Mouse (Mus musculus) liver, embryonic 15.5 days (tissue): ENCODE data around the gene Shc1. TPM values are rescaled to one million over a fixed set of nuclear protein-coding genes. Genes with fewer than 3 reads are reported as not detected.

Experiments
- ATAC-seq: fragments of 200-750 bp; cut with Nextera tagmentation; 2 replicates; pipeline ENCODE4 v1.8.0; 2017; ENCODE audit warnings: moderate number of reproducible peaks, mild to moderate bottlenecking, moderate library complexity; ENCODE audit not compliant: insufficient read depth
- H3K27ac ChIP-seq: fragments of 300-500 bp; sonication (generic); replicated peaks from 2 replicates; pipeline ENCODE4 v1.5.1; 2015; ENCODE audit warnings: mild to moderate bottlenecking, inconsistent platforms
- H3K27me3 ChIP-seq: fragments of 300-500 bp; sonication (generic); 2 replicates; pipeline ENCODE4 v1.6.1; 2015; ENCODE audit warnings: mild to moderate bottlenecking, inconsistent platforms
- H3K36me3 ChIP-seq: fragments of 300-500 bp; sonication (generic); replicated peaks from 2 replicates; pipeline ENCODE4 v1.6.1; 2015; ENCODE audit warnings: moderate library complexity, mild to moderate bottlenecking, inconsistent platforms
- H3K4me1 ChIP-seq: fragments of 300-500 bp; sonication (generic); replicated peaks from 2 replicates; pipeline ENCODE4 v1.6.1; 2015; ENCODE audit warnings: inconsistent platforms
- H3K4me2 ChIP-seq: fragments of 300-500 bp; sonication (generic); 2 replicates; pipeline ENCODE4 v1.6.1; 2015; ENCODE audit warnings: moderate library complexity, mild to moderate bottlenecking, inconsistent platforms
- H3K4me3 ChIP-seq: fragments of 300-500 bp; sonication (generic); replicated peaks from 2 replicates; pipeline ENCODE4 v1.5.1; 2015; ENCODE audit warnings: mild to moderate bottlenecking, inconsistent platforms
- H3K9ac ChIP-seq: fragments of 300-500 bp; sonication (generic); 2 replicates; pipeline ENCODE4 v1.6.1; 2015; ENCODE audit warnings: moderate library complexity, mild to moderate bottlenecking, inconsistent platforms
- H3K9me3 ChIP-seq: fragments of 300-500 bp; sonication (generic); replicated peaks from 2 replicates; pipeline ENCODE4 v1.6.1; 2016; ENCODE audit warnings: inconsistent platforms
- WGBS: fragments of 180-500 bp; shearing (Covaris S2); methylation state at CpG from one replicate; pipeline ENCODE4 v1.1.7; 2015; ENCODE audit warnings: mixed read lengths; ENCODE audit not compliant: insufficient replicate concordance; 5-methylcytosine and 5-hydroxymethylcytosine counted together
- polyA plus RNA-seq: library from polyadenylated mRNA; unstranded; fragments of >200 nt; fragmentation: Nextera tagmentation; extraction: Ambion mirVana; gene quantifications from 2 replicates; pipeline ENCODE4 v1.2.1, GENCODE M21; 2015

The Shc1 gene
- polyA plus RNA-seq, 1 experiment from 2014 or later, result 44.8 TPM

- peak; percentile 13; the same call in 1 of the 2 replicates for ATAC-seq
- Histone ChIP-seq H3K27ac (0 out of 2 replicates have a peak overlapping the region, but pooled peaks have one; percentile 24), H3K9ac (0 out of 2 replicates have a peak overlapping the region, but pooled peaks have one; percentile 18), H3K27me3 (no peaks in the 10 kb centered on the region), H3K4me1 (peaks cover 38% of the 10 kb centered on the region), H3K36me3 (no peaks in the 10 kb centered on the region), H3K4me3 (0 out of 2 replicates have a peak overlapping the region, but pooled peaks have one; percentile 8), H3K9me3 (no peaks in the 10 kb centered on the region), H3K4me2 (peak overlapping the region; percentile 58)
- 30% methylated on average over 10 of the region's 10 CpGs for WGBS
These were observed 38.8 kb downstream of the Shc1 start for GRCm38 (mm10) chr3:89456726-89457665.

GRCm38 (mm10) chr3:89458372-89458964 is 40.2 kb downstream of the Shc1 start:
- no peaks in the 10 kb centered on the region for H3K27me3 ChIP-seq
- 0 out of 2 replicates have a peak overlapping the region, but pooled peaks have one; percentile 2 for H3K9ac ChIP-seq
- H3K4me2 ChIP-seq, result peak overlapping the region; percentile 91
- H3K4me3 ChIP-seq, result peak overlapping the region; percentile 74
- WGBS, result 39% methylated on average over 13 of the region's 13 CpGs
- H3K36me3 ChIP-seq, result no peaks in the 10 kb centered on the region
- H3K27ac ChIP-seq, result peak overlapping the region; percentile 85
- H3K4me1 ChIP-seq, result peaks cover 38% of the 10 kb centered on the region
- H3K9me3 ChIP-seq, result no peaks in the 10 kb centered on the region
- peak; percentile 70 for ATAC-seq

GRCm38 (mm10) chr3:89458965-89459807 is 40.9 kb downstream of the Shc1 start:
- peak overlapping the region; percentile 91 for H3K4me2 ChIP-seq
- H3K9me3 ChIP-seq, result no peaks in the 10 kb centered on the region
- peak; percentile 85 for ATAC-seq
- H3K9ac ChIP-seq, result peak overlapping the region; percentile 69
- H3K36me3 ChIP-seq, result no peaks in the 10 kb centered on the region
- H3K4me3 ChIP-seq, result peak overlapping the region; percentile 74
- peaks cover 38% of the 10 kb centered on the region for H3K4me1 ChIP-seq
- peak overlapping the region; percentile 85 for H3K27ac ChIP-seq
- no peaks in the 10 kb centered on the region for H3K27me3 ChIP-seq
- WGBS, result under 1% methylated on average over 34 of the region's 36 CpGs

GRCm38 (mm10) chr3:89468268-89468667 is 50.0 kb downstream of the Shc1 start:
- H3K4me2 ChIP-seq, result no peak overlapping the region
- ATAC-seq, result no peak
- no peak overlapping the region for H3K9ac ChIP-seq
- no peak overlapping the region for H3K27ac ChIP-seq
- 51% methylated on average over 4 of the region's 4 CpGs for WGBS
- peaks cover 18% of the 10 kb centered on the region; the same call in 1 of the 2 replicates for H3K36me3 ChIP-seq
- H3K4me1 ChIP-seq, result no peaks in the 10 kb centered on the region
- H3K4me3 ChIP-seq, result no peak overlapping the region
- no peaks in the 10 kb centered on the region for H3K9me3 ChIP-seq
- H3K27me3 ChIP-seq, result no peaks in the 10 kb centered on the region

GRCm38 (mm10) chr3:89472280-89472679 is 54.0 kb downstream of the Shc1 start:
- 31% methylated on average over 7 of the region's 7 CpGs for WGBS
- no peak overlapping the region for H3K9ac ChIP-seq
- no peaks in the 10 kb centered on the region for H3K9me3 ChIP-seq
- no peak overlapping the region for H3K4me2 ChIP-seq
- H3K27me3 ChIP-seq, result no peaks in the 10 kb centered on the region
- peaks cover 17% of the 10 kb centered on the region; the same call in 1 of the 2 replicates for H3K36me3 ChIP-seq
- H3K4me3 ChIP-seq, result no peak overlapping the region
- no peaks in the 10 kb centered on the region for H3K4me1 ChIP-seq
- no peak for ATAC-seq
- H3K27ac ChIP-seq, result no peak overlapping the region

- Histone ChIP-seq H3K4me3 (no peak overlapping the region), H3K4me2 (no peak overlapping the region), H3K9ac (no peak overlapping the region), H3K36me3 (0 out of 2 replicates have a peak, but pooled peaks cover 4% of the 10 kb centered on the region), H3K9me3 (no peaks in the 10 kb centered on the region), H3K27me3 (no peaks in the 10 kb centered on the region), H3K4me1 (no peaks in the 10 kb centered on the region), H3K27ac (no peak overlapping the region)
- no peak for ATAC-seq
- WGBS, result 33% methylated on average over 6 of the region's 6 CpGs
These were observed 55.6 kb downstream of the Shc1 start for GRCm38 (mm10) chr3:89473838-89474237.

GRCm38 (mm10) chr3:89479055-89479454 is 60.8 kb downstream of the Shc1 start:
- Histone ChIP-seq H3K9ac (no peak overlapping the region), H3K27ac (no peak overlapping the region), H3K27me3 (no peaks in the 10 kb centered on the region), H3K36me3 (no peaks in the 10 kb centered on the region), H3K4me2 (no peak overlapping the region), H3K9me3 (no peaks in the 10 kb centered on the region), H3K4me3 (no peak overlapping the region), H3K4me1 (no peaks in the 10 kb centered on the region)
- 67% methylated on average over 6 of the region's 6 CpGs for WGBS
- no peak for ATAC-seq

Other genes starting within 250 kb of the Shc1 start
- 53.0 and 53.7 TPM in 2 replicates for gene Scamp3, start 241.0 kb upstream of the Shc1 start, polyA plus RNA-seq
- 2.4 and 2.9 TPM in 2 replicates for gene Fam189b, start 235.3 kb upstream of the Shc1 start, polyA plus RNA-seq
- 26.1 and 26.2 TPM in 2 replicates for gene Gba, start 215.5 kb upstream of the Shc1 start, polyA plus RNA-seq
- gene Thbs3, start 203.3 kb upstream of the Shc1 start, polyA plus RNA-seq, result 1.5 and 2.1 TPM in 2 replicates
- gene Mtx1, start 191.4 kb upstream of the Shc1 start, polyA plus RNA-seq, result 103 and 104 TPM in 2 replicates
- gene Muc1, start 189.4 kb upstream of the Shc1 start, polyA plus RNA-seq, result 0.50 TPM in 1 of 2 replicates, not detected in the other
- gene Krtcap2, start 172.5 kb upstream of the Shc1 start, polyA plus RNA-seq, result 116 and 126 TPM in 2 replicates
- gene Trim46, start 172.1 kb upstream of the Shc1 start, polyA plus RNA-seq, result 0.23 and 0.31 TPM in 2 replicates
- 45.4 and 54.4 TPM in 2 replicates for gene Dpm3, start 159.1 kb upstream of the Shc1 start, polyA plus RNA-seq
- 17.5 and 17.8 TPM in 2 replicates for gene Slc50a1, start 147.9 kb upstream of the Shc1 start, polyA plus RNA-seq
- gene Efna1, start 137.3 kb upstream of the Shc1 start, polyA plus RNA-seq, result 8.9 and 11.2 TPM in 2 replicates
- gene Efna3, start 95.5 kb upstream of the Shc1 start, polyA plus RNA-seq, result 0.18 and 0.58 TPM in 2 replicates
- 0.24 and 0.48 TPM in 2 replicates for gene Efna4, start 80.4 kb upstream of the Shc1 start, polyA plus RNA-seq
- 8.8 and 12.7 TPM in 2 replicates for gene Adam15, start 68.4 kb upstream of the Shc1 start, polyA plus RNA-seq
- gene Dcst2, start 56.5 kb upstream of the Shc1 start, polyA plus RNA-seq, result 0.06 and 0.07 TPM in 2 replicates
- gene Dcst1, start 53.2 kb upstream of the Shc1 start, polyA plus RNA-seq, result 0.05 TPM in 1 of 2 replicates, not detected in the other
- gene Zbtb7b, start 23.7 kb upstream of the Shc1 start, polyA plus RNA-seq, result 2.3 and 3.3 TPM in 2 replicates
- gene Lenep, start 15.7 kb upstream of the Shc1 start, polyA plus RNA-seq, result not detected in 2 replicates
- gene Flad1, start 6.6 kb upstream of the Shc1 start, polyA plus RNA-seq, result 14.3 and 16.4 TPM in 2 replicates
- gene Cks1b, start 60 bp upstream of the Shc1 start, polyA plus RNA-seq, result 210 and 229 TPM in 2 replicates
- gene Pygo2, start 11.8 kb downstream of the Shc1 start, polyA plus RNA-seq, result 10.1 and 10.6 TPM in 2 replicates
- 7.4 and 8.1 TPM in 2 replicates for gene Pbxip1, start 18.3 kb downstream of the Shc1 start, polyA plus RNA-seq
- 35.7 and 38.4 TPM in 2 replicates for gene Pmvk, start 36.1 kb downstream of the Shc1 start, polyA plus RNA-seq
- 0.03 and 0.08 TPM in 2 replicates for gene Kcnn3, start 101.7 kb downstream of the Shc1 start, polyA plus RNA-seq